In the genomic region with DNA sequence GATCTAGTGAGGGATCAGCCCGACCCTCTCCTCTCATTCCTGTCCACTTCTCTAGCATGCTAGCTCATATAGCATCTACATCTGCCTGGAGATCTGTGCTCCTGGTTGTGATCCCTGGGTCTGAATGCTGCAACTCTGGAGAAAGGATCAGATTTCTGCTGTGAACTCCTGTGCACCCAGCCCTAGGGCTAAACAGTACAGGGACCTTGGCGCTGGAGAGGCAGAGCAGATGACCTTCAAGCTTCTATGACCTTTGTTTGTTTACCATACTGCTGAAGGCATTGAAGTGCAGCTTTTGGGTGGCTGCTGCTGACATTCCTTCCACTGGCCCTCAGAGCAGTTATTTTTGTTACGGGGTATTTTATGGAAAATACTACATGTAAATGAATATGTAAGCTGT, we compare ENCODE assay signal across 15 mouse cellular contexts.
DNase-seq lines count a peak whose midpoint lies in the region; ATAC-seq lines count a peak whose summit lies in the region.
"Had no signal": no experiment of that assay in that cellular context is flagged by ENCODE, and none has a peak within 500 bp of the region (broad histone marks: within the 10 kb centered on the region; RNA-seq: fewer than 3 reads in every experiment).

No protein-coding gene starts in this region.

- H3K4me1 ChIP-seq in kidney, embryonic 15.5 days = 0 out of 2 replicates have a peak, but pooled peaks cover 5% of the 10 kb centered on the region
- H3K4me1 ChIP-seq: forebrain, embryonic 12.5 days; hindbrain, embryonic 15.5 days; midbrain, embryonic 15.5 days had no signal

- H3K4me2 ChIP-seq in kidney, embryonic 15.5 days = no peak overlapping the region
- H3K4me2 ChIP-seq: forebrain, embryonic 12.5 days; hindbrain, embryonic 15.5 days; midbrain, embryonic 15.5 days had no signal

- no peak overlapping the region for H3K4me3 ChIP-seq in kidney, embryonic 15.5 days (replicated peaks)
- H3K4me3 ChIP-seq: forebrain, embryonic 12.5 days; hindbrain, embryonic 15.5 days; midbrain, embryonic 15.5 days had no signal

- H3K27ac ChIP-seq in kidney, embryonic 15.5 days = 0 out of 2 replicates have a peak overlapping the region, but pooled peaks have one; percentile 15
- H3K27ac ChIP-seq: forebrain, embryonic 12.5 days; hindbrain, embryonic 15.5 days; liver, embryonic 14.5 days; midbrain, embryonic 15.5 days had no signal

- 55% methylated on average over 3 of the region's 3 CpGs for WGBS in kidney, embryonic 15.5 days

- H3K36me3 ChIP-seq in kidney, embryonic 15.5 days = no peaks in the 10 kb centered on the region
- H3K36me3 ChIP-seq: forebrain, embryonic 12.5 days; hindbrain, embryonic 15.5 days; midbrain, embryonic 15.5 days had no signal

- no peak overlapping the region for H3K9ac ChIP-seq in kidney, embryonic 15.5 days
- H3K9ac ChIP-seq: forebrain, embryonic 12.5 days; hindbrain, embryonic 15.5 days; liver, embryonic 14.5 days; midbrain, embryonic 15.5 days had no signal

- peak; percentile 75; the same call in 1 of the 2 replicates for ATAC-seq in kidney, embryonic 15.5 days (replicated peaks; ENCODE audit: low FRiP score)
- ATAC-seq in monocyte, adult 5-6 weeks (replicated peaks; ENCODE audit: insufficient number of reproducible peaks, low FRiP score, low TSS enrichment, poor library complexity, severe bottlenecking) = no peak
- no peak for ATAC-seq in erythroid progenitor cell, adult 5-6 weeks (replicated peaks; ENCODE audit: low FRiP score, poor library complexity, severe bottlenecking)
- ATAC-seq: midbrain, embryonic 15.5 days; Patski had no signal

- H3K27me3 ChIP-seq in kidney, embryonic 15.5 days = no peaks in the 10 kb centered on the region
- H3K27me3 ChIP-seq: forebrain, embryonic 12.5 days; hindbrain, embryonic 15.5 days; midbrain, embryonic 15.5 days had no signal

- no peaks in the 10 kb centered on the region for H3K9me3 ChIP-seq in kidney, embryonic 15.5 days (replicated peaks)
- H3K9me3 ChIP-seq: forebrain, embryonic 12.5 days; hindbrain, embryonic 15.5 days; midbrain, embryonic 15.5 days had no signal

- peak; percentile 47 for DNase-seq in ovary, adult 18-20 months (ENCODE audit: low spot score)
- no peak for DNase-seq in ovary, postnatal 14 days (ENCODE audit: low spot score)
- peak; percentile 14 for DNase-seq in embryo, embryonic 9.5 days (ENCODE audit: extremely low spot score)
- DNase-seq in yolk sac, embryonic 10.5 days (ENCODE audit: low spot score) = peak; percentile 11
- DNase-seq: cerebellum, adult 2 months; retina, postnatal 1 day; thymus, postnatal 25 days had no signal
